Comparison of ENCODE assay signal across 8 mouse cellular contexts in the genomic region with DNA sequence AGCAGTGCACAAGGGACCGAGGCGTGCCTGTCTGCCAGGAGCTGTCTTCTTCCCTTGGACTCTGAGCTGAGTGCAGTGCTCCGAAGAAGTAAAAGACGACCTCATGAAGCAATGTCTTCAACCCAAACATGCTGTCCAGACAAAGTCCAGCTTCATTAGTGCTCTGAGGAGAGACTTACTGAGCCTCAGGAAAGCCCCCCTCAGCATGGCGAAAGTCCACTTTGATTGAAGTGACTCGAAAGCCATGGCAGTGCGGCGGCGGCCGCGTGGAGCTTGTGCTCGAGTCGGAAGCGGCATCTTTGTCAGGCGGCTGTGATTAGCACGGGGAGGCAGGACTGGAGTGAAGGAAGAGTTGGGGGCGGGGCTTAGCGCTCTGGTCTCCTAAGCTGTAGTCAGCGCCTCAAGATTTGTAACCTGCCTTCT.
DNase-seq lines count a peak whose midpoint lies in the region; ATAC-seq lines count a peak whose summit lies in the region.

No protein-coding gene starts in this region.

- peak; percentile 78 for ATAC-seq in forebrain, embryonic 16.5 days
- ATAC-seq in inflammation-experienced regulatory T-cells, adult 6 months = peak; percentile 20
- no peak for ATAC-seq in liver, embryonic 11.5 days (replicated peaks; ENCODE audit: low FRiP score)
- ATAC-seq in midbrain, embryonic 15.5 days (replicated peaks) = peak; percentile 82

- peaks cover 12% of the 10 kb centered on the region for H3K4me1 ChIP-seq in forebrain, embryonic 16.5 days (replicated peaks; ENCODE audit: control insufficient read depth, insufficient read depth, low read length)
- H3K4me1 ChIP-seq in liver, embryonic 11.5 days (replicated peaks; ENCODE audit: control insufficient read depth, insufficient read depth, low read length) = peaks cover 29% of the 10 kb centered on the region
- peaks cover 9% of the 10 kb centered on the region for H3K4me1 ChIP-seq in midbrain, embryonic 15.5 days

- no peaks in the 10 kb centered on the region for H3K27me3 ChIP-seq in forebrain, embryonic 16.5 days (replicated peaks; ENCODE audit: control insufficient read depth, insufficient read depth, low read length)
- H3K27me3 ChIP-seq in liver, embryonic 11.5 days (replicated peaks; ENCODE audit: control insufficient read depth, insufficient read depth, low read length) = peaks cover 4% of the 10 kb centered on the region; the same call in 1 of the 2 replicates
- no peaks in the 10 kb centered on the region for H3K27me3 ChIP-seq in midbrain, embryonic 15.5 days (replicated peaks)

- no peaks in the 10 kb centered on the region for H3K36me3 ChIP-seq in forebrain, embryonic 16.5 days (ENCODE audit: control insufficient read depth, insufficient read depth)
- no peaks in the 10 kb centered on the region for H3K36me3 ChIP-seq in liver, embryonic 11.5 days (ENCODE audit: control insufficient read depth, insufficient read depth, low read length)
- H3K36me3 ChIP-seq in midbrain, embryonic 15.5 days (replicated peaks) = no peaks in the 10 kb centered on the region

- no peak overlapping the region for H3K27ac ChIP-seq in forebrain, embryonic 16.5 days (ENCODE audit: low read length)
- no peak overlapping the region for H3K27ac ChIP-seq in liver, embryonic 11.5 days (ENCODE audit: low read depth, low read length)
- H3K27ac ChIP-seq in midbrain, embryonic 15.5 days = no peak overlapping the region

- peak overlapping the region; percentile 41 for H3K4me3 ChIP-seq in forebrain, embryonic 16.5 days (replicated peaks; ENCODE audit: low read length)
- peak overlapping the region; percentile 27; the same call in 1 of the 2 replicates for H3K4me3 ChIP-seq in liver, embryonic 11.5 days (ENCODE audit: low read depth, low read length)
- H3K4me3 ChIP-seq in midbrain, embryonic 15.5 days = peak overlapping the region; percentile 30

- peak overlapping the region; percentile 58 for H3K4me2 ChIP-seq in forebrain, embryonic 16.5 days (ENCODE audit: low read length)
- H3K4me2 ChIP-seq in liver, embryonic 11.5 days = peak overlapping the region; percentile 60
- peak overlapping the region; percentile 49 for H3K4me2 ChIP-seq in midbrain, embryonic 15.5 days

- peak overlapping the region; percentile 55 for H3K9ac ChIP-seq in forebrain, embryonic 16.5 days (replicated peaks; ENCODE audit: low read depth, low read length)
- no peak overlapping the region; the same call in 1 of the 2 replicates for H3K9ac ChIP-seq in liver, embryonic 11.5 days (ENCODE audit: low read depth, low read length)
- H3K9ac ChIP-seq in midbrain, embryonic 15.5 days = 0 out of 2 replicates have a peak overlapping the region, but pooled peaks have one; percentile 11

- no peaks in the 10 kb centered on the region for H3K9me3 ChIP-seq in forebrain, embryonic 16.5 days (ENCODE audit: control insufficient read depth, low read length)
- H3K9me3 ChIP-seq in liver, embryonic 11.5 days (ENCODE audit: control insufficient read depth, low read length) = no peaks in the 10 kb centered on the region
- no peaks in the 10 kb centered on the region for H3K9me3 ChIP-seq in midbrain, embryonic 15.5 days

- DNase-seq in cerebellum, postnatal 4 days (ENCODE audit: low spot score in 2 of 2) = peak; percentile 32 to 50
- no peak for DNase-seq in cerebellum, adult 11-12 months
- peak; percentile 31 to 39 for DNase-seq in adrenal gland, adult 18-20 months (ENCODE audit: low spot score in 2 of 2)
- DNase-seq in liver, embryonic 11.5 days (ENCODE audit: low spot score) = peak; percentile 67
- peak; percentile 40 to 47 for DNase-seq in thymus, postnatal 36 days

- WGBS in forebrain, embryonic 16.5 days = 4% methylated on average over 19 of the region's 19 CpGs
- WGBS in liver, embryonic 11.5 days = 5% methylated on average over 19 of the region's 19 CpGs
- WGBS in midbrain, embryonic 15.5 days = 3% methylated on average over 19 of the region's 19 CpGs
